Mouse (Mus musculus) kidney, adult 2 months (tissue): ENCODE measurements around the gene Krt15. TPM values are rescaled to one million over a fixed set of nuclear protein-coding genes. Genes with fewer than 3 reads are reported as not detected.

Experiments
- DNase-seq: peaks from one replicate; pipeline ENCODE4 v3.0.0; 2021
- H3K27ac ChIP-seq: fragments of 200-500 bp; 2 replicates; pipeline ENCODE4 v1.5.1; 2012; ENCODE audit warnings: low read depth, low read length, control low read depth, inconsistent platforms; ENCODE audit not compliant: insufficient read depth
- H3K27me3 ChIP-seq: fragments of 200-500 bp; replicated peaks from 2 replicates; pipeline ENCODE4 v1.6.1; 2012; ENCODE audit warnings: mild to moderate bottlenecking, moderate library complexity, low read length, inconsistent platforms; ENCODE audit not compliant: control insufficient read depth, insufficient read depth
- H3K36me3 ChIP-seq: fragments of 200-500 bp; 2 replicates; pipeline ENCODE4 v1.6.1; 2012; ENCODE audit warnings: mild to moderate bottlenecking, moderate library complexity, low read length, inconsistent platforms; ENCODE audit not compliant: control insufficient read depth, insufficient read depth
- H3K4me1 ChIP-seq: fragments of 200-500 bp; 2 replicates; pipeline ENCODE4 v1.6.1; 2011; ENCODE audit warnings: low read length; ENCODE audit not compliant: control insufficient read depth, insufficient read depth
- H3K4me3 ChIP-seq: fragments of 200-500 bp; 2 replicates; pipeline ENCODE4 v1.5.1; 2011; ENCODE audit warnings: mild to moderate bottlenecking, low read depth, low read length, control low read depth; ENCODE audit not compliant: insufficient read depth
- CTCF ChIP-seq: fragments of 200-500 bp; conservative IDR thresholded peaks from 2 replicates; pipeline ENCODE4 v1.5.1; 2011; ENCODE audit warnings: low read depth, mild to moderate bottlenecking, control low read depth, low read length, moderate library complexity, mixed read lengths; ENCODE audit not compliant: insufficient read depth, insufficient read length
- POLR2A ChIP-seq: fragments of 200-500 bp; IDR thresholded peaks from one replicate; pipeline ENCODE4 v1.6.1; 2011; ENCODE audit warnings: low read depth, low read length, control low read depth
- WGBS: fragments of 180-500 bp; shearing (Covaris S2); methylation state at CpG from one replicate; pipeline ENCODE4 v1.1.7; 2018; 5-methylcytosine and 5-hydroxymethylcytosine counted together
- polyA plus RNA-seq: library from polyadenylated mRNA; depleted of rRNA; stranded (reverse); fragments of >200 nt; gene quantifications from 2 replicates; pipeline ENCODE4 v1.2.3, GENCODE M21; 2012

Krt15 gene
- polyA plus RNA-seq, 1 experiment = 3.1 TPM

DNA sequence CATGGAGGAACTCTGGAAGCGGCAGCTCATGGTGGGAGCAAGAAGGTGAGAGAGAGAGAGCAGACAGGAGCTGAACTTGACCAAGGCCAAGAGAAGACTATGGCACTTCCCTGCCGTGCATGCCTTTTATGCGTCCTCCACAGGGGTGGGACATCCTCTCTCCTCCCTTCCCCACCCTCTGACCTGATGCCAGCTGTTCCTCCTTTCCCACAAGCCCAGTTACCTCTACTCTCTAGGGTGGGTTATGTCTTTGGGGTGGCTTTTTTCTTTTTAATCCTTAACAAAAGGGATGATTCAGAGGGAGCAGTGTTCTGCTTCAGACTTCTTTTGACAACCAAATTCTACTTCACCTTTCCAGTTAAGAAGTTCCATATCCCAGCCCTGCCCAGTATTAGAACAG, 14.3 kb downstream of the Krt15 start, which contains the start of gene Krt13:
TSS of gene Krt13 (minus strand) at position 101 of the 400 bp plus-strand sequence.
- Histone ChIP-seq H3K4me1 (no peaks in the 10 kb centered on the region), H3K27me3 (no peaks in the 10 kb centered on the region), H3K4me3 (no peak within 1 kb of the TSS), H3K27ac (no peak within 1 kb of the TSS), H3K36me3 (no peaks in the 10 kb centered on the region)
- WGBS = 76% methylated on average over 3 of the region's 3 CpGs
- TF ChIP-seq CTCF (no peak), POLR2A (no peak)
- no peak for DNase-seq

DNA sequence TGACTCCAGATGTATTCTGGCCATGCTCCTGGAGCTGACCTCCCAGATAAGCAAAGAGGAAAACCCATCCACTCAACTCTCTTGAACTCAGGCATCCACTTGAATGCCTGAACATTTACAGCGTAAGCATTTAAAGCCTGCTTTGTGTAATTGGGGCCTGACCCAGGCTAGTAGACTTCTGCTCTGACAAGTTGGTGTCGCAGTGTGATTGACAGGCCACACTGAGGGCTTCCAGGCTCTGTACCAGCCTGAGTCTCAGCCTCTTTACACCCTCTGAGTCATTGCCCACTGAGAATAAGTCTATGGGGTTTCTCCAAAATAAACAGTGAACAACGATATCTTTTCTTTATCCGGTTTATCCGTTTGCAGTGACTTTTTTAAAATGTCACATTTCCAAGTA, 15.4 kb downstream of the Krt15 start:
- no peak for TF ChIP-seq POLR2A
- no peak for TF ChIP-seq CTCF
- Histone ChIP-seq H3K4me3 (no peak overlapping the region), H3K27ac (no peak overlapping the region), H3K27me3 (no peaks in the 10 kb centered on the region), H3K36me3 (no peaks in the 10 kb centered on the region), H3K4me1 (no peaks in the 10 kb centered on the region)
- 74% methylated on average over 5 of the region's 5 CpGs for WGBS
- no peak for DNase-seq

DNA sequence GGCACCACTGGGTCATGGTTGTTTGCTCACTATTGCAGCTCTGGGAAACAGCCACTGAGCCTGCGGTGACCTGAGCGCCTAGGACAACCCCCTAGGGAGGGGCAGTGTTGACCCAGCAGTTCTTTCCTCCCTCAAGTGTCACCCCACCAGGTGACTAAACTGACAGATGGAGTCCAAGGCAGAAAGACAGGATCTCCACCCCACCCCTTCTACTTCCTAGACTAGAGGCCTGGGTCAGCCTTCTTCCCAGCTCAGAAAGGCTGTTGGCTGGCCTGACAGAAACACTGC, 22.0 kb downstream of the Krt15 start:
- DNase-seq = no peak
- 67% methylated on average over 2 of the region's 2 CpGs for WGBS
- Histone ChIP-seq H3K4me3 (no peak overlapping the region), H3K4me1 (no peaks in the 10 kb centered on the region), H3K27ac (no peak overlapping the region), H3K36me3 (no peaks in the 10 kb centered on the region), H3K27me3 (no peaks in the 10 kb centered on the region)
- TF ChIP-seq POLR2A = no peak
- no peak for TF ChIP-seq CTCF

DNA sequence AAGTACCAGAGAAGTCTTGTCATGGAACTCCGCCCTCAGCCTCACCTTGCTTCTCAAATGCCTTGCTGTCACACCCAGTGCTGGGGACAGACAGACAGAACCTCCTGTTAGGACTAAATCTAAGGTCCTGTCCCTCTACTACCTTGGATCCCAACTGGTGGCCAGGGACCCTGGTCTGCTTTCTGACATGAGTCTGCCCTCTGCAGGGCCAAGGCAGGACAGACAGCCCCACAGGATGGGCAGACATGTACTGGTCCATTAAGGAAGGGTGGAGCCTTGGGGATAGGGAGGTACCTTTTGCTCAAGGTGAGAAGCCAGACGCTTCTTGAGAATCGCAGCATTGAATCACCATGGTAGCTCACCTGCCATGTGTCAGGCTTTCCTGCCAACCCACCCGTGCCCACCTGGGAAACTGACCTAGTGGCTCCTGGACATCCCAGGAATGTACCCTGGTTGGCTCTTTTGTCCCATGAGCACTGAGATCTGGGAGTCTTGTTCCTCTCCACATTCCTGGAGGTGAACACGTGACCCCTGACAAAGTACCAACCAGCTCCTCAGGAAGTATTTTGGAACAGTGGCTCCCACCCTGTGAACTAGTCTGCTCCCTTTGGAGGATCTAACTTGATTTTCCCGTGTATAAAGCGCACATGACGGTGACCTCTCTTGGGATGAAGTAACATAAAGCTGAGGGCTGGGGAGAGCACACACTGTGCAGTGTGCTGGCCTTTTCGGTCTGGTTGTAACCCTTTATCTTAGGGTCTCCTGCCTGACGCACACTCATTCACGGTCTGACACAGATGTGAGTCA, 22.6 kb downstream of the Krt15 start:
- Histone ChIP-seq H3K4me1 (no peaks in the 10 kb centered on the region), H3K27me3 (no peaks in the 10 kb centered on the region), H3K27ac (no peak overlapping the region), H3K4me3 (no peak overlapping the region), H3K36me3 (no peaks in the 10 kb centered on the region)
- TF ChIP-seq CTCF (no peak), POLR2A (no peak)
- WGBS = 69% methylated on average over 11 of the region's 11 CpGs
- DNase-seq = no peak

- no peak for TF ChIP-seq POLR2A
- TF ChIP-seq CTCF = no peak
- no peaks in the 10 kb centered on the region for H3K27me3 ChIP-seq
- no peaks in the 10 kb centered on the region for H3K4me1 ChIP-seq
- H3K36me3 ChIP-seq = no peaks in the 10 kb centered on the region
- DNase-seq = no peak
- 69% methylated on average over 6 of the region's 6 CpGs for whole genome bisulfite sequencing
- H3K27ac ChIP-seq = no peak within 1 kb of the TSS
- H3K4me3 ChIP-seq = no peak within 1 kb of the TSS
Measured at GRCm38 (mm10) chr11:100105576-100106122, 30.1 kb downstream of the Krt15 start, which contains the start of gene Krt36. Gene Krt36, minus strand, starts transcription at chr11:100105626.

DNA sequence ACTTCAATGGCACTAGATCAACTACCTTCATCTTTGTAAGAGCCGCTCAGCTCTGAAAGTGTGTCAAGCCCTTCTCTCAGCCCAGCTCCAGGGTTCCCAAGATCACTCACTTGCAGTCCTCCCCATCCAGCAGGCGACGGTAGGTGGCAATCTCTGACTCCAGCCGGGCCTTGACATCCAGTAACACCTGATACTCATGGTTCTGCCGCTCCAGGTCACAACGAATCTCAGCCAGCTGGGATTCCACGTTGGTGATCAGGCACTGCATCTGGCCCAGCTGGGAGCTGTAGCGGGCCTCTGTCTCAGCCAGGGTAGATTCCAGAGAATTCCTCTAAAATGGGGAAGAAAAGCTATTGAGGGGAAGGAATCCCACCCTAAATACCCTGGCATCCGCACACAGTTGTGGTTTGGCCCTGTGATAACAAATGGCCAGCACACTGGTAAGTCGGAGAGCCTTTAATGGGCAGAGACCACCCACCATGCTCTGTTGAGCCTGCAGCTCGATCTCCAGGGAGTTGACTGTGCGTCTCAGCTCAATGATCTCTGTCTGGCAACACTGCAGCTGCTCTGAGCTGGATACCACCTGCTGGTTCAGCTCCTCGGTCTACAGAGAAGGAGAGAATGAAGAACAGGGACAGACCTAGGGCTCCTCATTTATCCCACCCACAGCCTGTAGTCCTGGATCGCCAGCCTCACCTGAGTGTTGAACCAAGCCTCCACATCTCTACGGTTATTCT, 32.9 kb downstream of the Krt15 start:
- WGBS = 35% methylated on average over 15 of the region's 15 CpGs

GRCm38 (mm10) chr11:100100391-100100790, 35.3 kb downstream of the Krt15 start:
- WGBS = 78% methylated on average over 4 of the region's 4 CpGs
- Histone ChIP-seq H3K27ac (no peak overlapping the region), H3K4me3 (no peak overlapping the region), H3K36me3 (no peaks in the 10 kb centered on the region), H3K27me3 (no peaks in the 10 kb centered on the region), H3K4me1 (no peaks in the 10 kb centered on the region)
- DNase-seq = no peak
- TF ChIP-seq CTCF (no peak), POLR2A (no peak)

More for the DNA sequence above, 32.9 kb downstream of the Krt15 start:
- Histone ChIP-seq H3K27ac (no peak overlapping the region), H3K27me3 (no peaks in the 10 kb centered on the region), H3K4me3 (no peak overlapping the region), H3K4me1 (no peaks in the 10 kb centered on the region), H3K36me3 (no peaks in the 10 kb centered on the region)
- no peak for DNase-seq
- TF ChIP-seq POLR2A (no peak), CTCF (no peak)
